Mouse (Mus musculus): ENCODE results near the gene Zfp553.

DNA sequence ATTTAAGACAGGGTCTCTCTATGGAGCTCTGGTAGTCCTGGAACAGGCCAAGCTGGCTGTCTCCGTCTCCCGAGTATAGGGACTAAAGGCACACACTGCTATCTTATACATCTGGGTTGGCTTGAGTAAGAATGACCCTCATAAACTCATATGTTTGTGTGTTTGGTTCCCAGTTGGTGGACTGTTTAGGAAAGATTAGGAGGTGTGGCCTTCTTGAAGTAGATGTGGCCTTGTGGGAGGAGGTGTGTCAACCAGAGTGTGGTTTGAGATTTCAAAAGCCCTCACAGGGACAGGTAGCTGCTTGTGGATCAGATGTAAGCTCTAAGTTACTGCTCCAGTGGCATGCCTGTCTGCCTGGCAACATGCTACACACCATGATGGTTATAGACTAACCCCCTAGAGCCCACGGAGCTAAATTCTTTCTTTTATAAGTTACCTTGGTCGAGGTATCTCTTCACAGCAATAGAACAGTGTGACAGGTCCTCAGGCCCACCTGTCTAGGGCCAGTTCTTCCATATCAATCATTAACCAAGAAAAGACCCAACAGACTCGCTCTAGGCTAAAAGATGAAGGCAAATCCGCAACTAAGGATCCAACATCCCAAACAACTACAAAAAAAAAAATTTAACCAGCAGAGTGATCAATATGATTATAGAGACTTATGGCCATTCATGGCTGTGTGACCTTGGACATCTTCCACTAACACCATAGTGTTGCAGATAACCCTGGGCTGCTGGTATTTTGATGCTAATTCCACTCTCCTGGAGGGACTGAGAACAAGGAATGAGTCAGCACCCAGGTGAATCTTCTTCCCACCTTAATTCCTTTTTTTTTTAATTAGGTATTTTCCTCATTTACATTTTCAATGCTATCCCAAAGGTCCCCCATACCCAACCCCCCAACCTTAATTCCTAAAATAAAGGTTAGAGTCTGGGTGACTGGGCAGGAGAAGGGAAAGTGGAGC lies 9.1 kb upstream of the Zfp553 start:
- TF ChIP-seq CTCF (IDR thresholded peaks at IDR 0.05; ENCODE audit: low read depth, low read length) (no peak), POLR2A (IDR thresholded peaks at IDR 0.05; ENCODE audit: extremely low read depth, insufficient read depth, low read length) (no peak)

All from liver, adult 2 months (tissue).